Mouse (Mus musculus): Measurements from ENCODE around the gene Coq5.

GRCm38 (mm10) chr5:115232516-115232915 lies 47.0 kb upstream of the Coq5 start:
- TF ChIP-seq RAD21 (IDR thresholded peaks at IDR 0.05; ENCODE audit: low read depth, low read length) (no peak), POLR2A (IDR thresholded peaks at IDR 0.05; ENCODE audit: control insufficient read depth in 1 of 2, insufficient read depth in 1 of 2, low read depth in 1 of 2, low read length in 2 of 2, poor library complexity in 1 of 2) (no peak), KAT2A (conservative IDR thresholded peaks at IDR 0.05; ENCODE audit: low read depth, low read length) (no peak), E2F4 (IDR thresholded peaks at IDR 0.05; ENCODE audit: borderline replicate concordance, low read depth, low read length) (no peak), JUND (IDR thresholded peaks at IDR 0.05; ENCODE audit: low read depth, low read length) (no peak), EP300 (IDR thresholded peaks at IDR 0.05; ENCODE audit: low read depth in 1 of 2, low read length in 2 of 2) (no peak), TCF12 (IDR thresholded peaks at IDR 0.05; ENCODE audit: low read depth, low read length) (no peak), MXI1 (IDR thresholded peaks at IDR 0.05; ENCODE audit: low read depth, low read length) (no peak), NELFE (IDR thresholded peaks at IDR 0.05; ENCODE audit: low read depth, low read length) (no peak), ZC3H11A (IDR thresholded peaks at IDR 0.05; ENCODE audit: low read depth, low read length) (no peak), TBP (IDR thresholded peaks at IDR 0.05; ENCODE audit: low read depth, low read length) (no peak), CTCF (IDR thresholded peaks at IDR 0.05 in 2 of 3, conservative IDR thresholded peaks at IDR 0.05 in 1 of 3; ENCODE audit: control insufficient read depth in 1 of 3, insufficient read depth in 1 of 3, low read depth in 2 of 3, low read length in 3 of 3, poor library complexity in 1 of 3, severe bottlenecking in 1 of 3) (no peak), RCOR1 (IDR thresholded peaks at IDR 0.05; ENCODE audit: low read depth, low read length) (no peak), MAFK (IDR thresholded peaks at IDR 0.05; ENCODE audit: borderline replicate concordance, low read depth, low read length) (no peak)

All from MEL (cell line).